Mouse (Mus musculus) forebrain, postnatal 0 days (tissue): ENCODE measurements around the gene Astn1. TPM values are rescaled to one million over a fixed set of nuclear protein-coding genes. Genes with fewer than 3 reads are reported as not detected.

Source experiments
- ATAC-seq: fragments of 200-750 bp; cut with Nextera tagmentation; 2 replicates; pipeline ENCODE4 v1.8.0; 2017; ENCODE audit warnings: mild to moderate bottlenecking, moderate library complexity
- DNase-seq: peaks from one replicate; pipeline ENCODE4 v3.0.0-alpha.2; 2015
- H3K27ac ChIP-seq: fragments of 300-500 bp; sonication (generic); 2 replicates; pipeline ENCODE4 v1.5.1; 2014; ENCODE audit warnings: low read depth, mild to moderate bottlenecking, antibody characterized with exemption, low read length, moderate library complexity, mixed read lengths
- H3K27me3 ChIP-seq: fragments of 300-500 bp; sonication (generic); 2 replicates; pipeline ENCODE4 v1.6.1; 2014; ENCODE audit warnings: mild to moderate bottlenecking, low read length, mixed read lengths; ENCODE audit not compliant: insufficient read depth
- H3K36me3 ChIP-seq: fragments of 300-500 bp; sonication (generic); 2 replicates; pipeline ENCODE4 v1.6.1; 2014; ENCODE audit warnings: mild to moderate bottlenecking, moderate library complexity; ENCODE audit not compliant: insufficient read depth
- H3K4me1 ChIP-seq: fragments of 300-500 bp; sonication (generic); 2 replicates; pipeline ENCODE4 v1.6.1; 2014; ENCODE audit warnings: antibody characterized with exemption; ENCODE audit not compliant: insufficient read depth
- H3K4me2 ChIP-seq: fragments of 300-500 bp; sonication (generic); 2 replicates; pipeline ENCODE4 v1.6.1; 2014; ENCODE audit warnings: low read depth, mild to moderate bottlenecking, moderate library complexity
- H3K4me3 ChIP-seq: fragments of 300-500 bp; sonication (generic); 2 replicates; pipeline ENCODE4 v1.5.1; 2014; ENCODE audit warnings: low read depth, low read length, mixed read lengths
- H3K9ac ChIP-seq: fragments of 300-500 bp; sonication (generic); 2 replicates; pipeline ENCODE4 v1.6.1; 2014; ENCODE audit warnings: mild to moderate bottlenecking
- H3K9me3 ChIP-seq: fragments of 300-500 bp; sonication (generic); 2 replicates; pipeline ENCODE4 v1.6.1; 2016; ENCODE audit warnings: low read length
- CTCF ChIP-seq: sonication (generic); IDR thresholded peaks from 2 replicates; pipeline ENCODE4 v1.5.1; 2016; ENCODE audit warnings: antibody characterized with exemption, control low read depth, low read depth
- WGBS: fragments of 180-500 bp; shearing (Covaris S2); extraction: QIAGEN DNeasy Blood & Tissue Kit; methylation state at CpG from one replicate; pipeline ENCODE4 v1.1.7; 2014; 5-methylcytosine and 5-hydroxymethylcytosine counted together
- polyA plus RNA-seq: library from polyadenylated mRNA; unstranded; fragments of >200 nt; fragmentation: Nextera tagmentation; extraction: Ambion mirVana; gene quantifications from 2 replicates; pipeline ENCODE4 v1.2.1, GENCODE M21; 2015
- total RNA-seq: library from RNA; depleted of rRNA; stranded (reverse); fragments of >200 nt; gene quantifications from 2 replicates; pipeline ENCODE4 v1.2.3, GENCODE M21; 2014

The Astn1 gene
- total and polyA plus RNA-seq, 2 experiments from 2014 or later: 29.4 to 122 TPM

GRCm38 (mm10) chr1:158385311-158385710, 23.2 kb downstream of the Astn1 start:
- Histone ChIP-seq H3K4me3 (no peak overlapping the region), H3K27ac (no peak overlapping the region), H3K27me3 (no peaks in the 10 kb centered on the region), H3K9me3 (no peaks in the 10 kb centered on the region), H3K9ac (no peak overlapping the region), H3K4me2 (no peak overlapping the region), H3K36me3 (0 out of 2 replicates have a peak, but pooled peaks cover 4% of the 10 kb centered on the region), H3K4me1 (no peaks in the 10 kb centered on the region)
- no peak for ATAC-seq
- no peak for DNase-seq
- WGBS: 92% methylated on average over 2 of the region's 2 CpGs
- TF ChIP-seq CTCF: no peak

- DNase-seq (no peak), ATAC-seq (no peak)
- Histone ChIP-seq H3K9me3 (no peaks in the 10 kb centered on the region), H3K4me2 (no peak overlapping the region), H3K4me1 (no peaks in the 10 kb centered on the region), H3K9ac (no peak overlapping the region), H3K27ac (no peak overlapping the region), H3K4me3 (no peak overlapping the region), H3K36me3 (0 out of 2 replicates have a peak, but pooled peaks cover 4% of the 10 kb centered on the region), H3K27me3 (no peaks in the 10 kb centered on the region)
- 21% methylated on average over 3 of the region's 3 CpGs for WGBS
- TF ChIP-seq CTCF: no peak
These were observed 24.7 kb downstream of the Astn1 start for GRCm38 (mm10) chr1:158386781-158387180.

DNA sequence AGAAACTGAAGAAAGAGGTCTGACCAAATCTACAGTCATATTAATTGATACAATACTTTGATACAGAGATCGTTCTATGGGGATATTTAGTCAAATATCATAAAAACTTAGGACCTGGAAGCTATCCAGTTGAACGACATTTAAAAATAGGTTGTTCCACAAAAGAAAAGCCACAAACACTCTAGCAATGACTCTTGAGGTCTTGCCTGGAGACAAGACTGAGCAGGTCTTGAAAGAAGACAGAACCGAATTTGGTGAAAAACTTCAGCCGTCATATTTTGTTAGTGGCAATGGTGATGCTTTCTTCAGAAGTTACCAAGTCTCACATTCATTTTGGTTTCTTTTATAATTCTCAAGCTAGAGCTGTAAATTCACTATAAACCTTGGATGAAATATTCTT, 26.9 kb downstream of the Astn1 start:
- no peak for DNase-seq
- H3K27ac ChIP-seq: no peak overlapping the region
- H3K36me3 ChIP-seq: 0 out of 2 replicates have a peak, but pooled peaks cover 4% of the 10 kb centered on the region
- no peak overlapping the region for H3K4me3 ChIP-seq
- no peak for TF ChIP-seq CTCF
- WGBS: 98% methylated on average over 4 of the region's 4 CpGs
- no peak overlapping the region for H3K9ac ChIP-seq
- no peak for ATAC-seq
- no peaks in the 10 kb centered on the region for H3K4me1 ChIP-seq
- no peaks in the 10 kb centered on the region for H3K27me3 ChIP-seq
- H3K9me3 ChIP-seq: no peaks in the 10 kb centered on the region
- no peak overlapping the region for H3K4me2 ChIP-seq

- Histone ChIP-seq H3K36me3 (no peaks in the 10 kb centered on the region), H3K27me3 (no peaks in the 10 kb centered on the region), H3K4me3 (no peak overlapping the region), H3K9me3 (no peaks in the 10 kb centered on the region), H3K9ac (no peak overlapping the region), H3K4me2 (no peak overlapping the region), H3K4me1 (no peaks in the 10 kb centered on the region), H3K27ac (peak overlapping the region; percentile 15; the same call in 1 of the 2 replicates)
- DNase-seq (no peak), ATAC-seq (no peak)
- no peak for TF ChIP-seq CTCF
- WGBS: 56% methylated on average over 4 of the region's 4 CpGs
These were observed 28.6 kb downstream of the Astn1 start for GRCm38 (mm10) chr1:158390693-158391092.

DNA sequence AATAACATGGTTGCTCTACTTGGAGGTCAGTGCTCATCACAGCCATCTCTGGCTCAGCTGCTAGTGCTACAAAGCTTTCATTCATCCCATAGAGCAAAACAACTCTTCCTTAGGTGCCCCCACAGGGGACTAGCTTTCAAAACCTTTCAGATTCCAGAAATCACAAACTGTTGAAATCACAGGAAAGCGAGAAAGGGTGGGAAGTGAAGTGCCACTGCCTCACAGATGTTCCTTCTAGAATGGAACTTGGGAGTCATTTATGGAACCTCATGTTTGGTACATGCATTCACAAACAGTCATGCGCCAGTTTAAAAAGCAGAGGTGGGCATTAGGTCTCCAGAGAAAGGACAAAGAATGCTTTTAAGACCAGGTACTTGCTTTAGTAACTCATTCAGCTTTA, 35.0 kb downstream of the Astn1 start:
- H3K36me3 ChIP-seq: no peaks in the 10 kb centered on the region
- no peaks in the 10 kb centered on the region for H3K27me3 ChIP-seq
- ATAC-seq: no peak
- no peak overlapping the region for H3K9ac ChIP-seq
- no peak for DNase-seq
- H3K9me3 ChIP-seq: no peaks in the 10 kb centered on the region
- H3K4me2 ChIP-seq: no peak overlapping the region
- TF ChIP-seq CTCF: no peak
- WGBS: 94% methylated on average over 2 of the region's 2 CpGs
- H3K27ac ChIP-seq: no peak overlapping the region
- no peaks in the 10 kb centered on the region; the same call in 1 of the 2 replicates for H3K4me1 ChIP-seq
- H3K4me3 ChIP-seq: no peak overlapping the region

DNA sequence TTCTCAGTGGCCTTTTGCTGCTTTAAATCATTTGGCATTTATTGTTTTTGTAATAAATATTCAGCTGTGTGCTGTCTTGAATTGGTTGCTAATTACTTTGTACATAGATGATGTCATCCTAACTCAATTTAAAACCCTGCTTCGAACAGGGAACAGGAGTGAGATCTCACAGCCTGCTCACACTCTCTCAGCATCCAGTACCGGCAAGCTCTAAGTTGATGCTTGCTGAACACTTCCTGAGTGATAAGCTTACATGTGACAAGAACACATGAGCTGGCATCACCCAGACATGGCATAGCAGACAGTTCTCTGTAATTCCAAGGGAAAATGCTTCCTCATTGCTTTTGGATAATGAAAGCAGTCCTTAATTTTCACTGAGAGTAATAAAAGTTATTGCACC, 38.8 kb downstream of the Astn1 start:
- Histone ChIP-seq H3K9ac (no peak overlapping the region), H3K4me3 (no peak overlapping the region), H3K9me3 (no peaks in the 10 kb centered on the region), H3K27me3 (no peaks in the 10 kb centered on the region), H3K27ac (no peak overlapping the region; the same call in 1 of the 2 replicates), H3K36me3 (no peaks in the 10 kb centered on the region; the same call in 1 of the 2 replicates), H3K4me2 (no peak overlapping the region), H3K4me1 (peaks cover 3% of the 10 kb centered on the region; the same call in 1 of the 2 replicates)
- WGBS: 13% methylated on average over 2 of the region's 2 CpGs
- no peak for TF ChIP-seq CTCF
- DNase-seq (peak; percentile 50), ATAC-seq (peak; percentile 89)

- peak; percentile 39 for DNase-seq
These were observed 44.1 kb downstream of the Astn1 start for GRCm38 (mm10) chr1:158405899-158406769.

More at GRCm38 (mm10) chr1:158405899-158406769, 44.1 kb downstream of the Astn1 start:
- H3K4me3 ChIP-seq: no peak overlapping the region
- peaks cover 30% of the 10 kb centered on the region; the same call in 1 of the 2 replicates for H3K4me1 ChIP-seq
- H3K9me3 ChIP-seq: no peaks in the 10 kb centered on the region
- H3K27me3 ChIP-seq: no peaks in the 10 kb centered on the region
- no peaks in the 10 kb centered on the region; the same call in 1 of the 2 replicates for H3K36me3 ChIP-seq
- ATAC-seq: peak; percentile 63
- 29% methylated on average over 10 of the region's 10 CpGs for WGBS
- no peak for TF ChIP-seq CTCF
- H3K9ac ChIP-seq: no peak overlapping the region
- no peak overlapping the region for H3K4me2 ChIP-seq
- H3K27ac ChIP-seq: peak overlapping the region; percentile 73
